Mouse (Mus musculus): ENCODE results near the gene Ubxn2a. TPM values are rescaled to one million over a fixed set of nuclear protein-coding genes. Genes with fewer than 3 reads are reported as not detected.

Ubxn2a gene
- polyA plus RNA-seq, 1 experiment: 4.1 TPM

- H3K27me3 ChIP-seq (ENCODE audit: control insufficient read depth, insufficient read depth, insufficient read length): no peaks in the 10 kb centered on the region
- no peak overlapping the region for H3ac ChIP-seq (ENCODE audit: control insufficient read depth, insufficient read length, low read depth)
- no peak for TF ChIP-seq MYOD1 (IDR thresholded peaks at IDR 0.05; ENCODE audit: control insufficient read depth, insufficient read length, low read depth)
- no peak for TF ChIP-seq CEBPB (IDR thresholded peaks at IDR 0.05; ENCODE audit: low read depth)
- no peak for TF ChIP-seq FOSL1 (IDR thresholded peaks at IDR 0.05; ENCODE audit: insufficient read depth, low read length, poor library complexity, severe bottlenecking)
- TF ChIP-seq USF1 (IDR thresholded peaks at IDR 0.05; ENCODE audit: low read depth): no peak
- no peak for TF ChIP-seq CTCF (IDR thresholded peaks at IDR 0.05; ENCODE audit: control insufficient read depth, insufficient read depth, insufficient read length)
- TF ChIP-seq MYOG (IDR thresholded peaks at IDR 0.05; ENCODE audit: control insufficient read depth, extremely low read depth, insufficient read length): no peak
- TF ChIP-seq MAX (IDR thresholded peaks at IDR 0.05): no peak
- no peak overlapping the region for H3K4me3 ChIP-seq (ENCODE audit: insufficient read depth, poor library complexity, severe bottlenecking)
- no peaks in the 10 kb centered on the region for H3K79me3 ChIP-seq (ENCODE audit: low read depth)
- peaks cover 21% of the 10 kb centered on the region for H3K79me2 ChIP-seq (ENCODE audit: control insufficient read depth, insufficient read depth)
- no peaks in the 10 kb centered on the region for H3K36me3 ChIP-seq (ENCODE audit: control insufficient read depth, insufficient read depth)
Measured at GRCm38 (mm10) chr12:4908391-4908790, 886 bp upstream of the Ubxn2a start.

GRCm38 (mm10) chr12:4906476-4906875 lies 1.0 kb downstream of the Ubxn2a start:
- H3K27me3 ChIP-seq (ENCODE audit: control insufficient read depth, insufficient read depth, insufficient read length): no peaks in the 10 kb centered on the region
- no peaks in the 10 kb centered on the region for H3K36me3 ChIP-seq (ENCODE audit: control insufficient read depth, insufficient read depth)
- H3K79me3 ChIP-seq (ENCODE audit: low read depth): no peaks in the 10 kb centered on the region
- peaks cover 21% of the 10 kb centered on the region for H3K79me2 ChIP-seq (ENCODE audit: control insufficient read depth, insufficient read depth)
- TF ChIP-seq MAX (IDR thresholded peaks at IDR 0.05) (no peak), MYOD1 (IDR thresholded peaks at IDR 0.05; ENCODE audit: control insufficient read depth, insufficient read length, low read depth) (no peak), MYOG (IDR thresholded peaks at IDR 0.05; ENCODE audit: control insufficient read depth, extremely low read depth, insufficient read length) (no peak), CTCF (IDR thresholded peaks at IDR 0.05; ENCODE audit: control insufficient read depth, insufficient read depth, insufficient read length) (no peak), FOSL1 (IDR thresholded peaks at IDR 0.05; ENCODE audit: insufficient read depth, low read length, poor library complexity, severe bottlenecking) (no peak), USF1 (IDR thresholded peaks at IDR 0.05; ENCODE audit: low read depth) (no peak), CEBPB (IDR thresholded peaks at IDR 0.05; ENCODE audit: low read depth) (no peak)
- no peak overlapping the region for H3ac ChIP-seq (ENCODE audit: control insufficient read depth, insufficient read length, low read depth)
- H3K4me3 ChIP-seq (ENCODE audit: insufficient read depth, poor library complexity, severe bottlenecking): peak overlapping the region; percentile 61

- no peak overlapping the region for H3ac ChIP-seq (ENCODE audit: control insufficient read depth, insufficient read length, low read depth)
- no peak overlapping the region for H3K4me3 ChIP-seq (ENCODE audit: insufficient read depth, poor library complexity, severe bottlenecking)
- no peaks in the 10 kb centered on the region for H3K36me3 ChIP-seq (ENCODE audit: control insufficient read depth, insufficient read depth)
- H3K79me3 ChIP-seq (ENCODE audit: low read depth): no peaks in the 10 kb centered on the region
- TF ChIP-seq CTCF (IDR thresholded peaks at IDR 0.05; ENCODE audit: control insufficient read depth, insufficient read depth, insufficient read length) (no peak), MAX (IDR thresholded peaks at IDR 0.05) (no peak), FOSL1 (IDR thresholded peaks at IDR 0.05; ENCODE audit: insufficient read depth, low read length, poor library complexity, severe bottlenecking) (no peak), MYOD1 (IDR thresholded peaks at IDR 0.05; ENCODE audit: control insufficient read depth, insufficient read length, low read depth) (no peak), USF1 (IDR thresholded peaks at IDR 0.05; ENCODE audit: low read depth) (no peak), MYOG (IDR thresholded peaks at IDR 0.05; ENCODE audit: control insufficient read depth, extremely low read depth, insufficient read length) (no peak), CEBPB (IDR thresholded peaks at IDR 0.05; ENCODE audit: low read depth) (no peak)
- no peaks in the 10 kb centered on the region for H3K27me3 ChIP-seq (ENCODE audit: control insufficient read depth, insufficient read depth, insufficient read length)
- peaks cover 21% of the 10 kb centered on the region for H3K79me2 ChIP-seq (ENCODE audit: control insufficient read depth, insufficient read depth)
Measured at GRCm38 (mm10) chr12:4905946-4906345, 1.6 kb downstream of the Ubxn2a start.

GRCm38 (mm10) chr12:4898024-4898423 lies 9.5 kb downstream of the Ubxn2a start:
- no peak overlapping the region for H3K4me3 ChIP-seq (ENCODE audit: insufficient read depth, poor library complexity, severe bottlenecking)
- H3ac ChIP-seq (ENCODE audit: control insufficient read depth, insufficient read length, low read depth): no peak overlapping the region

GRCm38 (mm10) chr12:4889891-4890290 lies 17.6 kb downstream of the Ubxn2a start:
- no peak overlapping the region for H3K4me3 ChIP-seq (ENCODE audit: insufficient read depth, poor library complexity, severe bottlenecking)
- no peaks in the 10 kb centered on the region for H3K27me3 ChIP-seq (ENCODE audit: control insufficient read depth, insufficient read depth, insufficient read length)
- TF ChIP-seq FOSL1 (IDR thresholded peaks at IDR 0.05; ENCODE audit: insufficient read depth, low read length, poor library complexity, severe bottlenecking): no peak
- TF ChIP-seq CEBPB (IDR thresholded peaks at IDR 0.05; ENCODE audit: low read depth): no peak
- no peaks in the 10 kb centered on the region for H3K79me3 ChIP-seq (ENCODE audit: low read depth)
- H3ac ChIP-seq (ENCODE audit: control insufficient read depth, insufficient read length, low read depth): no peak overlapping the region
- no peaks in the 10 kb centered on the region for H3K79me2 ChIP-seq (ENCODE audit: control insufficient read depth, insufficient read depth)
- peaks cover 26% of the 10 kb centered on the region for H3K36me3 ChIP-seq (ENCODE audit: control insufficient read depth, insufficient read depth)

More at GRCm38 (mm10) chr12:4898024-4898423, 9.5 kb downstream of the Ubxn2a start:
- peaks cover 18% of the 10 kb centered on the region for H3K36me3 ChIP-seq (ENCODE audit: control insufficient read depth, insufficient read depth)
- no peaks in the 10 kb centered on the region for H3K79me2 ChIP-seq (ENCODE audit: control insufficient read depth, insufficient read depth)
- TF ChIP-seq MYOD1 (IDR thresholded peaks at IDR 0.05; ENCODE audit: control insufficient read depth, insufficient read length, low read depth): no peak
- H3K79me3 ChIP-seq (ENCODE audit: low read depth): no peaks in the 10 kb centered on the region
- H3K27me3 ChIP-seq (ENCODE audit: control insufficient read depth, insufficient read depth, insufficient read length): no peaks in the 10 kb centered on the region

- H3K79me2 ChIP-seq (ENCODE audit: control insufficient read depth, insufficient read depth): no peaks in the 10 kb centered on the region
- TF ChIP-seq USF1 (IDR thresholded peaks at IDR 0.05; ENCODE audit: low read depth) (no peak), MYOG (IDR thresholded peaks at IDR 0.05; ENCODE audit: control insufficient read depth, extremely low read depth, insufficient read length) (no peak), MYOD1 (IDR thresholded peaks at IDR 0.05; ENCODE audit: control insufficient read depth, insufficient read length, low read depth) (no peak), CEBPB (IDR thresholded peaks at IDR 0.05; ENCODE audit: low read depth) (no peak), MAX (IDR thresholded peaks at IDR 0.05) (no peak), CTCF (IDR thresholded peaks at IDR 0.05; ENCODE audit: control insufficient read depth, insufficient read depth, insufficient read length) (no peak), FOSL1 (IDR thresholded peaks at IDR 0.05; ENCODE audit: insufficient read depth, low read length, poor library complexity, severe bottlenecking) (no peak)
- no peak overlapping the region for H3ac ChIP-seq (ENCODE audit: control insufficient read depth, insufficient read length, low read depth)
- no peaks in the 10 kb centered on the region for H3K27me3 ChIP-seq (ENCODE audit: control insufficient read depth, insufficient read depth, insufficient read length)
- H3K36me3 ChIP-seq (ENCODE audit: control insufficient read depth, insufficient read depth): peaks cover 26% of the 10 kb centered on the region
- no peaks in the 10 kb centered on the region for H3K79me3 ChIP-seq (ENCODE audit: low read depth)
- H3K4me3 ChIP-seq (ENCODE audit: insufficient read depth, poor library complexity, severe bottlenecking): no peak overlapping the region
Measured at GRCm38 (mm10) chr12:4889251-4889650, 18.3 kb downstream of the Ubxn2a start.
